Mouse (Mus musculus) lung, postnatal 0 days (tissue): ENCODE results near the gene Pcca. TPM values are rescaled to one million over a fixed set of nuclear protein-coding genes. Genes with fewer than 3 reads are reported as not detected.

Experiments used
- ATAC-seq: fragments of 200-750 bp; cut with Nextera tagmentation; 2 replicates; pipeline ENCODE4 v1.8.0; 2017; ENCODE audit warnings: moderate library complexity
- DNase-seq: peaks from one replicate; pipeline ENCODE4 v3.0.0-alpha.2; 2016; ENCODE audit warnings: low spot score
- H3K27ac ChIP-seq: fragments of 300-500 bp; sonication (generic); 2 replicates; pipeline ENCODE4 v1.5.1; 2014; ENCODE audit warnings: antibody characterized with exemption, mild to moderate bottlenecking, low read length, mixed read lengths
- H3K27me3 ChIP-seq: fragments of 300-500 bp; sonication (generic); replicated peaks from 2 replicates; pipeline ENCODE4 v1.6.1; 2014; ENCODE audit warnings: low read length, mixed read lengths; ENCODE audit not compliant: insufficient read depth
- H3K36me3 ChIP-seq: fragments of 300-500 bp; sonication (generic); 2 replicates; pipeline ENCODE4 v1.6.1; 2014; ENCODE audit warnings: low read length, mixed read lengths; ENCODE audit not compliant: insufficient read depth
- H3K4me1 ChIP-seq: fragments of 300-500 bp; sonication (generic); 2 replicates; pipeline ENCODE4 v1.6.1; 2014; ENCODE audit warnings: antibody characterized with exemption, low read depth, low read length, mixed read lengths; ENCODE audit not compliant: insufficient read depth
- H3K4me2 ChIP-seq: fragments of 300-500 bp; sonication (generic); replicated peaks from 2 replicates; pipeline ENCODE4 v1.6.1; 2014; ENCODE audit warnings: low read depth, mild to moderate bottlenecking, low read length, moderate library complexity, mixed read lengths
- H3K4me3 ChIP-seq: fragments of 300-500 bp; sonication (generic); 2 replicates; pipeline ENCODE4 v1.5.1; 2014; ENCODE audit warnings: low read depth, low read length
- H3K9ac ChIP-seq: fragments of 300-500 bp; sonication (generic); replicated peaks from 2 replicates; pipeline ENCODE4 v1.6.1; 2014; ENCODE audit warnings: low read depth, mild to moderate bottlenecking
- H3K9me3 ChIP-seq: fragments of 300-500 bp; sonication (generic); 2 replicates; pipeline ENCODE4 v1.6.1; 2016; ENCODE audit warnings: low read length, mixed read lengths
- CTCF ChIP-seq: IDR thresholded peaks from 2 replicates; pipeline ENCODE4 v1.5.1; 2016; ENCODE audit warnings: antibody characterized with exemption, mild to moderate bottlenecking
- EP300 ChIP-seq: IDR thresholded peaks from 2 replicates; pipeline ENCODE4 v1.6.1; 2016; ENCODE audit warnings: antibody characterized with exemption, mild to moderate bottlenecking, control low read depth
- WGBS: fragments of 180-500 bp; shearing (Covaris S2); extraction: QIAGEN DNeasy Blood & Tissue Kit; methylation state at CpG from one replicate; pipeline ENCODE4 v1.1.7; 2014; 5-methylcytosine and 5-hydroxymethylcytosine counted together
- polyA plus RNA-seq: library from polyadenylated mRNA; unstranded; fragments of >200 nt; fragmentation: Nextera tagmentation; extraction: Ambion mirVana; gene quantifications from 2 replicates; pipeline ENCODE4 v1.2.1, GENCODE M21; 2015

Pcca gene
- polyA plus RNA-seq, 1 experiment from 2014 or later: 10.4 TPM

GRCm38 (mm10) chr14:122903923-122904351 lies 369.8 kb downstream of the Pcca start:
- TF ChIP-seq EP300 (no peak), CTCF (no peak)
- Histone ChIP-seq H3K9me3 (no peaks in the 10 kb centered on the region), H3K27me3 (no peaks in the 10 kb centered on the region), H3K4me3 (no peak overlapping the region), H3K9ac (no peak overlapping the region), H3K36me3 (no peaks in the 10 kb centered on the region), H3K4me1 (peaks cover 4% of the 10 kb centered on the region; the same call in 1 of the 2 replicates), H3K4me2 (no peak overlapping the region), H3K27ac (peak overlapping the region; percentile 62)
- DNase-seq (peak; percentile 80), ATAC-seq (peak; percentile 54)
- 33% methylated on average over 2 of the region's 2 CpGs for WGBS

- Histone ChIP-seq H3K36me3 (no peaks in the 10 kb centered on the region), H3K4me1 (peaks cover 4% of the 10 kb centered on the region; the same call in 1 of the 2 replicates), H3K4me2 (no peak overlapping the region), H3K9ac (no peak overlapping the region), H3K27me3 (no peaks in the 10 kb centered on the region), H3K4me3 (no peak overlapping the region), H3K9me3 (no peaks in the 10 kb centered on the region), H3K27ac (no peak overlapping the region)
- ATAC-seq (no peak), DNase-seq (no peak)
- no peak for TF ChIP-seq CTCF
- no peak for TF ChIP-seq EP300
- WGBS: 93% methylated on average over 1 of the region's 1 CpGs
These were observed 370.9 kb downstream of the Pcca start for GRCm38 (mm10) chr14:122905007-122905406.

GRCm38 (mm10) chr14:122908075-122908474 lies 374.0 kb downstream of the Pcca start:
- H3K9me3 ChIP-seq: no peaks in the 10 kb centered on the region
- DNase-seq (no peak), ATAC-seq (no peak)
- H3K4me2 ChIP-seq: no peak overlapping the region
- 89% methylated on average over 4 of the region's 4 CpGs for WGBS
- H3K9ac ChIP-seq: no peak overlapping the region
- no peak overlapping the region for H3K27ac ChIP-seq
- no peaks in the 10 kb centered on the region for H3K27me3 ChIP-seq
- H3K4me1 ChIP-seq: peaks cover 4% of the 10 kb centered on the region; the same call in 1 of the 2 replicates
- TF ChIP-seq CTCF (no peak), EP300 (no peak)
- H3K36me3 ChIP-seq: no peaks in the 10 kb centered on the region
- H3K4me3 ChIP-seq: no peak overlapping the region

- Histone ChIP-seq H3K27me3 (no peaks in the 10 kb centered on the region), H3K9me3 (no peaks in the 10 kb centered on the region), H3K4me1 (no peaks in the 10 kb centered on the region; the same call in 1 of the 2 replicates), H3K9ac (no peak overlapping the region), H3K4me2 (no peak overlapping the region), H3K4me3 (no peak overlapping the region), H3K27ac (peak overlapping the region; percentile 12; the same call in 1 of the 2 replicates), H3K36me3 (no peaks in the 10 kb centered on the region)
- peak; percentile 83 for ATAC-seq
- DNase-seq: peak; percentile 77
- WGBS: 50% methylated on average over 5 of the region's 5 CpGs
- peak; percentile 60; the same call in 1 of the 2 replicates for TF ChIP-seq EP300
- no peak for TF ChIP-seq CTCF
These were observed 375.4 kb downstream of the Pcca start for GRCm38 (mm10) chr14:122909368-122910091.

GRCm38 (mm10) chr14:122911265-122911664 lies 377.1 kb downstream of the Pcca start:
- Histone ChIP-seq H3K36me3 (no peaks in the 10 kb centered on the region), H3K9ac (no peak overlapping the region), H3K4me3 (no peak overlapping the region), H3K4me1 (no peaks in the 10 kb centered on the region; the same call in 1 of the 2 replicates), H3K27ac (no peak overlapping the region), H3K27me3 (no peaks in the 10 kb centered on the region), H3K9me3 (no peaks in the 10 kb centered on the region), H3K4me2 (no peak overlapping the region)
- TF ChIP-seq EP300 (no peak), CTCF (no peak)
- ATAC-seq (no peak), DNase-seq (no peak)

- DNase-seq (peak; percentile 16), ATAC-seq (no peak)
- Histone ChIP-seq H3K9ac (peak overlapping the region; percentile 48; the same call in 1 of the 2 replicates), H3K4me1 (no peaks in the 10 kb centered on the region; the same call in 1 of the 2 replicates), H3K4me2 (peak overlapping the region; percentile 80), H3K27ac (peak overlapping the region; percentile 76), H3K9me3 (no peaks in the 10 kb centered on the region), H3K27me3 (no peaks in the 10 kb centered on the region), H3K36me3 (no peaks in the 10 kb centered on the region), H3K4me3 (peak overlapping the region; percentile 60)
- TF ChIP-seq EP300 (no peak), CTCF (no peak)
- WGBS: 61% methylated on average over 1 of the region's 1 CpGs
These were observed 378.0 kb downstream of the Pcca start for GRCm38 (mm10) chr14:122912137-122912536.
